Mouse (Mus musculus): Measurements from ENCODE around the gene Socs2.

The Socs2 gene

GRCm38 (mm10) chr10:95360048-95360447 lies 56.9 kb downstream of the Socs2 start:
- no peaks in the 10 kb centered on the region for H3K27me3 ChIP-seq (ENCODE audit: insufficient read depth, low read length)
- peaks cover 31% of the 10 kb centered on the region for H3K4me1 ChIP-seq (replicated peaks; ENCODE audit: low read depth, low read length)
- TF ChIP-seq POU5F1 (IDR thresholded peaks at IDR 0.05; ENCODE audit: borderline replicate concordance, low read length) = no peak
- no peak for TF ChIP-seq CTCF (conservative IDR thresholded peaks at IDR 0.05; ENCODE audit: low read length)
- no peak for TF ChIP-seq NANOG (IDR thresholded peaks at IDR 0.05; ENCODE audit: borderline replicate concordance, low read length)
- no peaks in the 10 kb centered on the region for H3K36me3 ChIP-seq (ENCODE audit: insufficient read depth, low read length)
- no peak overlapping the region for H3K4me3 ChIP-seq (replicated peaks; ENCODE audit: low read length)
- peaks cover 7% of the 10 kb centered on the region for H3K9me3 ChIP-seq (ENCODE audit: low read length)

GRCm38 (mm10) chr10:95357721-95358120 lies 59.3 kb downstream of the Socs2 start:
- peaks cover 51% of the 10 kb centered on the region for H3K4me1 ChIP-seq (replicated peaks; ENCODE audit: low read depth, low read length)
- TF ChIP-seq NANOG (IDR thresholded peaks at IDR 0.05; ENCODE audit: borderline replicate concordance, low read length) = no peak
- TF ChIP-seq CTCF (conservative IDR thresholded peaks at IDR 0.05; ENCODE audit: low read length) = no peak
- no peak for TF ChIP-seq POU5F1 (IDR thresholded peaks at IDR 0.05; ENCODE audit: borderline replicate concordance, low read length)
- no peaks in the 10 kb centered on the region for H3K36me3 ChIP-seq (ENCODE audit: insufficient read depth, low read length)
- H3K9me3 ChIP-seq (ENCODE audit: low read length) = no peaks in the 10 kb centered on the region
- H3K27me3 ChIP-seq (ENCODE audit: insufficient read depth, low read length) = no peaks in the 10 kb centered on the region
- H3K4me3 ChIP-seq (replicated peaks; ENCODE audit: low read length) = peak overlapping the region; percentile 75

DNA sequence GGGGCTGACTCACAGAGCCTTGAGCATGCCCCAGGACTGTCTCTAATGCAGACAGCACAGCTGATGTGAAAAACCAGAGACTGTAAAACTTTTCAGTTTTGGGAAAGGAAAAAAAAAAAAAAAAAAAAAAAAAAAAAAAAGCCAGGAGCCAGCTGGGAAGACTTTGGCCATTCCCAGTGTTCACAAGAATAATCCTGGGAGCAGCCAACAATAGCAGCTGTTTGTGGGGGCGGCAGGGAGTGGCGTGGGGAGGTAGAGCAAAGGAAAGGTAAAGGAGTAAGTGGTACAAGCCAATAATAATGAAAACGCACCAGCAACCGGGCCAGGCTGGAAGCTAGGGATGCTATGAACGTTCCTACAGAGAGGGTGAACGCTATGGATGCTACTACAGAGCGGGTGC lies 60.3 kb downstream of the Socs2 start:
- H3K36me3 ChIP-seq (ENCODE audit: insufficient read depth, low read length) = no peaks in the 10 kb centered on the region
- H3K4me1 ChIP-seq (replicated peaks; ENCODE audit: low read depth, low read length) = peaks cover 61% of the 10 kb centered on the region
- peak overlapping the region; percentile 2; the same call in 1 of the 2 replicates for H3K4me3 ChIP-seq (replicated peaks; ENCODE audit: low read length)
- H3K9me3 ChIP-seq (ENCODE audit: low read length) = no peaks in the 10 kb centered on the region
- H3K27me3 ChIP-seq (ENCODE audit: insufficient read depth, low read length) = 0 out of 2 replicates have a peak, but pooled peaks cover 4% of the 10 kb centered on the region
- TF ChIP-seq NANOG (IDR thresholded peaks at IDR 0.05; ENCODE audit: borderline replicate concordance, low read length) (no peak), POU5F1 (IDR thresholded peaks at IDR 0.05; ENCODE audit: borderline replicate concordance, low read length) (no peak), CTCF (conservative IDR thresholded peaks at IDR 0.05; ENCODE audit: low read length) (no peak)

DNA sequence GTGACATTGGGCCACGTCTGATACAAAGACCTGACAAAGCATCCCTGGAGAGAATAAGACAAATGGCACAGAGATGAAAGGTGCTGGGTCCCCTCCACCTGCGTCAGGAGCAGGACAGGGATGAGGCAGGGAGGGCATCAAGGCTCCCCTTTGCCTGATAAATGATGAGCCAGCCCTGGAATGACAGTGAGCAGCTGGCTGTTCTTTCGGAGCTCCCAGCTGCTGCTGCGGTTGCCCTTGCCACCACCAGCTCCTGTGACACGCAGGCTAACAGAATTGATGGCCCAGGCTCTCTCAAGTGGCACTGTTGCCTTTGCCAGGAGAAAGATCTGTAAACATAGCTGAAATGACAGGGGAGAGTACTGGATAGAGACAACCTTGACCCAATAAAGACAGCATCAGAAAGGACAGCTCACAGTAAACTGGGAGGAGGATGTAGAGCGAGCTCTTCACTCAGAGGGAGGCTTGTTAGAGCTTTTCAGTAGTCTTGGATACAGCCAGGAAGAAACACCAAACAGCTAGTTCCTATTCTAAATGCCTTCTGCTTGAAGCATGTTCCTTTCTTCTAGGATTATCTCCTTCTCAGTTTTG lies 61.2 kb downstream of the Socs2 start:
- H3K9me3 ChIP-seq (ENCODE audit: low read length) = no peaks in the 10 kb centered on the region
- H3K4me1 ChIP-seq (replicated peaks; ENCODE audit: low read depth, low read length) = peaks cover 70% of the 10 kb centered on the region
- no peaks in the 10 kb centered on the region for H3K36me3 ChIP-seq (ENCODE audit: insufficient read depth, low read length)
- H3K27me3 ChIP-seq (ENCODE audit: insufficient read depth, low read length) = 0 out of 2 replicates have a peak, but pooled peaks cover 4% of the 10 kb centered on the region
- no peak overlapping the region for H3K4me3 ChIP-seq (replicated peaks; ENCODE audit: low read length)
- TF ChIP-seq CTCF (conservative IDR thresholded peaks at IDR 0.05; ENCODE audit: low read length) (no peak), POU5F1 (IDR thresholded peaks at IDR 0.05; ENCODE audit: borderline replicate concordance, low read length) (no peak), NANOG (IDR thresholded peaks at IDR 0.05; ENCODE audit: borderline replicate concordance, low read length) (no peak)

- Histone ChIP-seq H3K36me3 (ENCODE audit: insufficient read depth, low read length) (no peaks in the 10 kb centered on the region), H3K9me3 (ENCODE audit: low read length) (no peaks in the 10 kb centered on the region), H3K4me3 (replicated peaks; ENCODE audit: low read length) (peak overlapping the region; percentile 45; the same call in 1 of the 2 replicates), H3K4me1 (replicated peaks; ENCODE audit: low read depth, low read length) (peaks cover 80% of the 10 kb centered on the region), H3K27me3 (ENCODE audit: insufficient read depth, low read length) (0 out of 2 replicates have a peak, but pooled peaks cover 4% of the 10 kb centered on the region)
- TF ChIP-seq NANOG (IDR thresholded peaks at IDR 0.05; ENCODE audit: borderline replicate concordance, low read length) (no peak), POU5F1 (IDR thresholded peaks at IDR 0.05; ENCODE audit: borderline replicate concordance, low read length) (no peak), CTCF (conservative IDR thresholded peaks at IDR 0.05; ENCODE audit: low read length) (no peak)
Observed at GRCm38 (mm10) chr10:95354673-95355072, 62.3 kb downstream of the Socs2 start.

- Histone ChIP-seq H3K4me3 (replicated peaks; ENCODE audit: low read length) (peak overlapping the region; percentile 45), H3K27me3 (ENCODE audit: insufficient read depth, low read length) (0 out of 2 replicates have a peak, but pooled peaks cover 4% of the 10 kb centered on the region), H3K9me3 (ENCODE audit: low read length) (no peaks in the 10 kb centered on the region), H3K36me3 (ENCODE audit: insufficient read depth, low read length) (no peaks in the 10 kb centered on the region), H3K4me1 (replicated peaks; ENCODE audit: low read depth, low read length) (peaks cover 83% of the 10 kb centered on the region)
- no peak for TF ChIP-seq CTCF (conservative IDR thresholded peaks at IDR 0.05; ENCODE audit: low read length)
- peak; percentile 32; the same call in 1 of the 2 replicates for TF ChIP-seq NANOG (IDR thresholded peaks at IDR 0.05; ENCODE audit: borderline replicate concordance, low read length)
- peak; percentile 24; the same call in 1 of the 2 replicates for TF ChIP-seq POU5F1 (IDR thresholded peaks at IDR 0.05; ENCODE audit: borderline replicate concordance, low read length)
Observed at GRCm38 (mm10) chr10:95354047-95354446, 62.9 kb downstream of the Socs2 start.

DNA sequence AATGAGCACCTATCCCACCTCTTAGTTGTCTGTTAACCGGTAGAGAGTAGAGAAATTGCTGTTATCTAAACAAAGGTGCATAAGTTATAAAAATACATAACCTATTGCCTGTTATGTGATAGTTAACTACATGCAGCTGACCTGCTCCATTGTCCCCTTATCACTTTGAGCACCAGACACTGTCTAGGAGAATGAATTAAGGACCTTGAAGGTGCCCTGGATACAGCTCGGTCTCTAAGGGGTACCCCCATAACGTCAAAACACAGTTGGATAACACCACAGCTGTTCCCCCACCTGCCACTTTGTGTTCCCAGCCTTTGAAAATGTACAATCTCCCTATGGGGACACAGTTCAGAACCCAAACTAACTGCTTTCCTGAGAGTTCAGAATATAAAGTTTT lies 68.5 kb downstream of the Socs2 start:
- Histone ChIP-seq H3K9me3 (ENCODE audit: low read length) (peaks cover 4% of the 10 kb centered on the region; the same call in 1 of the 2 replicates), H3K36me3 (ENCODE audit: insufficient read depth, low read length) (no peaks in the 10 kb centered on the region), H3K27me3 (ENCODE audit: insufficient read depth, low read length) (0 out of 2 replicates have a peak, but pooled peaks cover 4% of the 10 kb centered on the region), H3K4me3 (replicated peaks; ENCODE audit: low read length) (no peak overlapping the region), H3K4me1 (replicated peaks; ENCODE audit: low read depth, low read length) (peaks cover 44% of the 10 kb centered on the region)
- TF ChIP-seq POU5F1 (IDR thresholded peaks at IDR 0.05; ENCODE audit: borderline replicate concordance, low read length) (no peak), CTCF (conservative IDR thresholded peaks at IDR 0.05; ENCODE audit: low read length) (no peak), NANOG (IDR thresholded peaks at IDR 0.05; ENCODE audit: borderline replicate concordance, low read length) (no peak)

DNA sequence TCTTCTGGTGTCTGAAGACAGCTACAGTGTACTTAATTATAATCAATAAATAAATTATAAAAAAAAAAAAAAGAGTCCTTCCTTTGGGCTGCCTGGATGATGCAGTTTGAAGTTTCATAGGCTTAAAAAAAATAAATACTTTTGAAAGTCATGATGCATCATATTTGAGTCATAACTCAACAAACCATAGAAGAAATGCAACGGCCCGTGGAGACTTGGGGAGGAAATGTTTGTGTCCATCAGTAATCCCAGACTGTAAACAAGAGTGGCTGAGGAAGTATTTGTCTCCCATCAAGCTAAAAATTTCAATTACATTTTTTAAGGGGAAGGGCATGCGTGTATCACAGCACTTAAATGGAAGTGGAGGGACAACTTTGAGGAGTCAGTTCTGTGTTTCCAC lies 69.2 kb downstream of the Socs2 start:
- H3K9me3 ChIP-seq (ENCODE audit: low read length) = peaks cover 4% of the 10 kb centered on the region; the same call in 1 of the 2 replicates
- peaks cover 37% of the 10 kb centered on the region for H3K4me1 ChIP-seq (replicated peaks; ENCODE audit: low read depth, low read length)
- TF ChIP-seq NANOG (IDR thresholded peaks at IDR 0.05; ENCODE audit: borderline replicate concordance, low read length) = no peak
- TF ChIP-seq POU5F1 (IDR thresholded peaks at IDR 0.05; ENCODE audit: borderline replicate concordance, low read length) = no peak
- no peak for TF ChIP-seq CTCF (conservative IDR thresholded peaks at IDR 0.05; ENCODE audit: low read length)
- no peaks in the 10 kb centered on the region for H3K36me3 ChIP-seq (ENCODE audit: insufficient read depth, low read length)
- H3K27me3 ChIP-seq (ENCODE audit: insufficient read depth, low read length) = 0 out of 2 replicates have a peak, but pooled peaks cover 4% of the 10 kb centered on the region
- no peak overlapping the region for H3K4me3 ChIP-seq (replicated peaks; ENCODE audit: low read length)
